Mouse (Mus musculus): ENCODE measurements around the gene Dusp15.

DNA sequence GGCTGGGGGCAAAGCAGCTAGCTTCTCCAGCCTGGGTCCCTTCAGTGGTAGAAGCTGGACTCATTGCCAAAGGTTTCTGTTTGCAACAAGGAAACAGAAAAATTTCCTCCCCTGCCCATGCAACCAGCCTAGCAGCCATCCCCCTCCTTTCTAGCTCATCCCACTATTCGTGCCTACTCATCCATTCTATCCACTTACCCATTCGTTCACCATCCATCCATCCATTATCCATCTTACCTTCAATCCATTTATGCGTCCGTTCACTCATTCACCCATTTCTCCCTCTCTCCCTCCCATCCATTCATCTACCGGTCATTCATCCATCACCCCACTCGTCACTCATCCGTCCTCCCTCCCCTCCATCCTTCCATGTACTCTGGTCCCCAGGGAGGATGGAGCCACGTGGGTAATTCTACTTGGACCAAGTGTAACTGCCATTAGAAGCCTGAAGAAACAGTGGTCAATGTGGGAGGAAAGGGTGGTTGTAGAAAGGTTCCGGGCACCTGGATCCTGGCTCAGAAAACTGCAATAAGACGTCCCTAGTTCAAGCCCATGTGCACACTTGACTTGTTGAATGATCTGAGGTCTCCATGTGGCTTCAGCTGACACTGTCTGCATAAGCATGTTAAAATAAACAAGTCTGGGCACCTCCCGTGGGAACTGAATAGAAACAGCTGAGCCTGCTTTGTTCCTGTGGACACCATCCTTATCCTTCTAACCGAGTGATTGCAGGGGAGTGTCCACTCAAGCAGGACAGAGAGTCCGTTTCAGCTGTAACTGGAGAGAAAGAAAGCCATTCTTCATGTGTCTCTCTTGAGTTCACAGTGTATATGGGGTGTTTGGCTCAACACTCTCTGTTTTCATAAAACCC is 587 bp upstream of the Dusp15 start:
- TF ChIP-seq POLR2A (IDR thresholded peaks at IDR 0.05; ENCODE audit: low read depth, low read length), result no peak
- no peak for TF ChIP-seq CTCF (IDR thresholded peaks at IDR 0.05; ENCODE audit: extremely low read depth, insufficient read depth, insufficient read length, insufficient replicate concordance)

Measured in spleen, adult 2 months (tissue).